Mouse (Mus musculus) E14TG2a.4 (cell line): ENCODE measurements around the gene Farsa.
A peak's percentile ranks its signal among the peaks of the same experiment; 100 is the strongest.

Experiments used
- H3K27me3 ChIP-seq: 2 replicates; pipeline ENCODE4 v1.6.1; 2014; ENCODE audit warnings: low read length, control low read depth; ENCODE audit not compliant: insufficient read depth
- H3K36me3 ChIP-seq: 2 replicates; pipeline ENCODE4 v1.6.1; 2014; ENCODE audit warnings: low read length, control low read depth; ENCODE audit not compliant: insufficient read depth
- H3K4me1 ChIP-seq: replicated peaks from 2 replicates; pipeline ENCODE4 v1.6.1; 2014; ENCODE audit warnings: low read depth, low read length, control low read depth
- H3K4me3 ChIP-seq: replicated peaks from 2 replicates; pipeline ENCODE4 v1.5.1; 2014; ENCODE audit warnings: mild to moderate bottlenecking, low read length
- H3K9me3 ChIP-seq: 2 replicates; pipeline ENCODE4 v1.6.1; 2014; ENCODE audit warnings: low read length, control low read depth
- CTCF ChIP-seq: conservative IDR thresholded peaks from 2 replicates; pipeline ENCODE4 v1.5.1; 2014; ENCODE audit warnings: low read length
- NANOG ChIP-seq: IDR thresholded peaks from 2 replicates; pipeline ENCODE4 v1.6.1; 2014; ENCODE audit warnings: borderline replicate concordance, low read length, mixed read lengths
- POU5F1 ChIP-seq: IDR thresholded peaks from 2 replicates; pipeline ENCODE4 v1.6.1; 2014; ENCODE audit warnings: low read length, borderline replicate concordance

Gene Farsa

GRCm38 (mm10) chr8:84832034-84832717 lies 24.6 kb upstream of the Farsa start:
- H3K4me3 ChIP-seq, result peak overlapping the region; percentile 97
- H3K27me3 ChIP-seq, result no peaks in the 10 kb centered on the region
- peaks cover 45% of the 10 kb centered on the region for H3K36me3 ChIP-seq
- H3K9me3 ChIP-seq, result no peaks in the 10 kb centered on the region
- H3K4me1 ChIP-seq, result peaks cover 57% of the 10 kb centered on the region
- TF ChIP-seq CTCF, result no peak
- no peak for TF ChIP-seq NANOG
- TF ChIP-seq POU5F1, result no peak

DNA sequence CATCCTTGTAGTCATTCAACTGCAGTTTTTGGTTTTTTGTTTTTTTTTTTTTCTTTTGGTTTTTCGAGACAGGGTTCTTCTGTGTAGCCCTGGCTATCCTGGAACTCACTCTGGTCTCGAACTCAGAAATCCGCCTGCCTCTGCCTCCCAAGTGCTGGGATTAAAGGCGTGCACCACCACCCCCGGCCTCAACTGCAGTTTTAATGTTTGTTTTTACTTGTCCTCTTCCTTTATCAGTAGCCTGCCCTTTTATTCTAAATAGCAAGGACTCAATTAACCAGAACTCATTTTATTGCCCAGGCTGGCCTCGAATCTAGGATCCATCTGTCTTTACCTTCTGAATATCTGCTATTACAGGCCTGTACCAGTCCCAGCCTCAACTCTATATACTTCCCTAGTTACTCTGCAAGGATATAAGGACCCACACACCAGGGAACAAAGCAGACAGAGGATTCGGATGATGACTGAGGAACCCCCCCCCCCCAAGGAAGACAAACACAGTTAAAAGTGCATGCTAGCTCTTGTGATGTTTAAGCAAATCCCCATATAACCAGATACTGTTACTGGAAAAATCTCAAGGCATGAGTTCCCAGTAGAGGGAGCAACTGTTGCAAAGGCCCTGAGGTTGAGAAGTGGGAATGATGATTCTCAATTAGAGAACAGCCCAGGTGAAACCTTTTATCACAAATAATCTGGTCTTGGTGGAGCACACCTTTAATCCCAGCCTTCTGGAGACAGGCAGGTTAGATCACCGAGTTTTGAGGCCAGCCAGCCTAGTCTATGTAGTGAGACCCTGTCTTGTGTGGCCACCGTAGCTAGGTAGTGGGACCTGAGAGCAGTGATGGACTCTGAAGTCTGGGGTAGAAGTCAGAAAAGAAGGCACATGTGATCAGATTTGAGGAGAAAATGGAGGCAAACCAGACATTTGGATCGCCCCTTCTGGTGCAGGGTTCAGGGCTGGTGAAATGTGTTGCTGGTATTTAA lies 23.7 kb upstream of the Farsa start:
- peaks cover 65% of the 10 kb centered on the region for H3K4me1 ChIP-seq
- H3K9me3 ChIP-seq, result no peaks in the 10 kb centered on the region
- no peak for TF ChIP-seq POU5F1
- TF ChIP-seq CTCF, result no peak
- no peak for TF ChIP-seq NANOG

GRCm38 (mm10) chr8:84834002-84834865 lies 22.6 kb upstream of the Farsa start:
- H3K9me3 ChIP-seq, result no peaks in the 10 kb centered on the region
- TF ChIP-seq CTCF (no peak), NANOG (no peak), POU5F1 (no peak)
- H3K4me3 ChIP-seq, result 0 out of 2 replicates have a peak overlapping the region, but pooled peaks have one; percentile 10
- no peaks in the 10 kb centered on the region for H3K27me3 ChIP-seq
- peaks cover 67% of the 10 kb centered on the region for H3K4me1 ChIP-seq
- peaks cover 61% of the 10 kb centered on the region for H3K36me3 ChIP-seq

More for the DNA sequence above, 23.7 kb upstream of the Farsa start:
- Histone ChIP-seq H3K36me3 (peaks cover 54% of the 10 kb centered on the region), H3K4me3 (peak overlapping the region; percentile 97), H3K27me3 (no peaks in the 10 kb centered on the region)

GRCm38 (mm10) chr8:84834866-84835855 lies 21.6 kb upstream of the Farsa start:
- Histone ChIP-seq H3K4me3 (0 out of 2 replicates have a peak overlapping the region, but pooled peaks have one; percentile 1), H3K4me1 (peaks cover 73% of the 10 kb centered on the region), H3K36me3 (peaks cover 65% of the 10 kb centered on the region), H3K27me3 (no peaks in the 10 kb centered on the region), H3K9me3 (no peaks in the 10 kb centered on the region)
- TF ChIP-seq CTCF (no peak), NANOG (no peak), POU5F1 (no peak)

GRCm38 (mm10) chr8:84837149-84837911 lies 19.5 kb upstream of the Farsa start:
- H3K4me3 ChIP-seq, result peak overlapping the region; percentile 39
- H3K4me1 ChIP-seq, result peaks cover 67% of the 10 kb centered on the region
- peaks cover 80% of the 10 kb centered on the region for H3K36me3 ChIP-seq
- no peaks in the 10 kb centered on the region for H3K27me3 ChIP-seq
- no peak for TF ChIP-seq POU5F1
- TF ChIP-seq NANOG, result no peak
- 0 out of 2 replicates have a peak, but pooled peaks have one; percentile 5 for TF ChIP-seq CTCF
- no peaks in the 10 kb centered on the region for H3K9me3 ChIP-seq

DNA sequence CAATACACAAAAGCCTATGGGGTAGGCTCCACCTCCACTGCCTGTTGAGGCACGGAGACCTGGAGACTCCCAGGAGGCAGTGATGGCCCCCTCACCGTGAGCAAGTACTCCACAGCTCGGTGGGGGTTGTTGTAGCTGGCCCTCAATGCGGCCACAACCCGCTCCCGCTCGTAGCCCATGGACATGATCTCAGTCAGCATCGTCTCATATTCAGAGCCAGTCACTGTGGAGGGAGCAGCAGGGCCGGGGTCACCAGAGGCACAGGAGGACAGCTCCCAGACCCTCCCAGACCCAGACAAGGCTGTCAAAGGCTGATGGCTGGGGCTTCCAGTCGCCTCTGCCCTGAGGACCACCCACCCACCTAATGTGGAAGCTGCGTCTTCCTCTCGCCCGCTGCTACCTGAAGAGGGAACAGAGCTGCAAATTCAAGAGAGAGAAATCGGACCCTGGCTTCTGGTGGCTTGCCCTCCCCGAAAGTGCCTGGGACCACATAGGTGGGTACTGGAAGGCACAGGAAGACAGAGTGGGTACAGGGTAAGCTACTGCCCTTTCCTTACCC lies 18.8 kb upstream of the Farsa start:
- no peaks in the 10 kb centered on the region for H3K27me3 ChIP-seq
- peak overlapping the region; percentile 39 for H3K4me3 ChIP-seq
- no peaks in the 10 kb centered on the region for H3K9me3 ChIP-seq
- TF ChIP-seq NANOG (no peak), POU5F1 (no peak), CTCF (no peak)
- H3K4me1 ChIP-seq, result peaks cover 70% of the 10 kb centered on the region
- peaks cover 87% of the 10 kb centered on the region for H3K36me3 ChIP-seq
